Mouse (Mus musculus) gastrocnemius, adult 2 months (tissue): ENCODE results near the gene Eef1b2. TPM values are rescaled to one million over a fixed set of nuclear protein-coding genes. Genes with fewer than 3 reads are reported as not detected.

ENCODE experiments used
- DNase-seq: peaks from one replicate; pipeline ENCODE4 v3.0.0; 2022
- H3K27ac ChIP-seq: fragments of 200-600 bp; 2 replicates; pipeline ENCODE4 v1.8.1; 2022; ENCODE audit warnings: mild to moderate bottlenecking
- H3K4me3 ChIP-seq: fragments of 200-600 bp; 2 replicates; pipeline ENCODE4 v1.8.1; 2022; ENCODE audit warnings: mild to moderate bottlenecking, moderate library complexity
- CTCF ChIP-seq: fragments of 200-600 bp; IDR thresholded peaks from 2 replicates; pipeline ENCODE4 v1.8.1; 2022; ENCODE audit warnings: antibody characterized with exemption, mild to moderate bottlenecking, moderate library complexity
- intact Hi-C: fragments of 180-260 bp; cut with DNase I; formaldehyde crosslinking; loops from one replicate; pipeline ENCODE4 v1.15.1; 2025
- microRNA-seq: library from miRNA; unstranded; fragments of <30 nt; microRNA quantifications from one replicate; pipeline ENCODE4 v1.2.0, GENCODE M21; 2021
- total RNA-seq, 2 experiments: library from RNA; stranded (reverse); gene quantifications; 2 replicates each; pipeline ENCODE4 v1.2.3; 2021

The Eef1b2 gene
- total RNA-seq, 2 experiments from 2014 or later: 311 to 425 TPM

GRCm38 (mm10) chr1:63225890-63226289, 49.3 kb downstream of the Eef1b2 start:
- no peak overlapping the region for H3K4me3 ChIP-seq
- no peak for TF ChIP-seq CTCF
- H3K27ac ChIP-seq: no peak overlapping the region
- intact Hi-C loops: no loop called here
- no peak for DNase-seq

DNA sequence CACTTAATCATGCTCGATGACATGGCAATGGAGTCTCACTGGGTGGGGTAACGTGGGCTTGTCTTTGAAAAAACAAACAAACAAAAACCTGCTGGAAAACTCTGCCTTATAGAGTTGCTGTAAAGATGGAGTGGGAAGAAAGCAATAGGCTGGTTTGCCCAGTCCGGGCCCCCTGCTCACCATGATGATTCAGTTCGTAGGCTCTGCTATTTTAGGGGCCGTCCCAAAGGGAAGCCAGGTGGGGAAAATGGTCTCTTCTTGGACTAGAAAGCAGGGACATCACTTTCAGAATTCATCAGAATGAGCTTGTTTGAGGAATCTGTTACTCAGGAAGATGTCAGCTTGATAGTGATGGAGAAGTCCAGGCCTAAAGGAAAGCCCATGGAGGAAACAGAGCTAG, 50.6 kb downstream of the Eef1b2 start:
- TF ChIP-seq CTCF: no peak
- intact Hi-C loops: no loop called here
- Histone ChIP-seq H3K27ac (no peak overlapping the region), H3K4me3 (no peak overlapping the region)
- DNase-seq: no peak

Small RNA genes lying within 50 kb of the gene (microRNA-seq; reads per million reads assigned to microRNA genes)
- gene Gm24557: not detected
- not detected for gene Gm27512

Other genes with a start within 250 kb of the Eef1b2 start
- 10 to 100 TPM; 14.0 to 14.6 TPM for gene Ino80d, start 62.2 kb upstream of the Eef1b2 start, total RNA-seq
- 100 to 1,000 TPM; 323 to 475 TPM for gene Ndufs1, start within 50 bp of the Eef1b2 start, total RNA-seq
- gene Gpr1, start 37.7 kb downstream of the Eef1b2 start, total RNA-seq: under 1 TPM; 0.56 to 0.64 TPM
- 1 to 10 TPM; 1.0 TPM for gene Zdbf2, start 96.4 kb downstream of the Eef1b2 start, total RNA-seq